Comparison of ENCODE assay signal across 15 mouse cellular contexts in genomic region chr9:97660989-97661388, GRCm38 (mm10).
"Had no signal": no experiment of that assay in that cellular context is flagged by ENCODE, and none has a peak within 500 bp of the region (broad histone marks: within the 10 kb centered on the region; RNA-seq: fewer than 3 reads in every experiment).

No protein-coding gene starts in this region.

- H3K4me1 ChIP-seq: neural tube, embryonic 12.5 days; stomach, embryonic 15.5 days had no signal

- H3K4me3 ChIP-seq: neural tube, embryonic 12.5 days; stomach, embryonic 15.5 days had no signal

- H3K27me3 ChIP-seq: neural tube, embryonic 12.5 days; stomach, embryonic 15.5 days had no signal

- H3K36me3 ChIP-seq: neural tube, embryonic 12.5 days; stomach, embryonic 15.5 days had no signal

- H3K9me3 ChIP-seq: neural tube, embryonic 12.5 days; stomach, embryonic 15.5 days had no signal

- DNase-seq: retina, postnatal 1 day; right cerebral cortex, adult 18-20 months; right cerebral cortex, postnatal 14 days; right cerebral cortex, postnatal 25 days; right cerebral cortex, postnatal 4 days; spleen, adult 18-20 months; thymus, adult 18-20 months; thymus, adult 2 months; thymus, postnatal 14 days; thymus, postnatal 25 days; thymus, postnatal 36 days; thymus, postnatal 4 days had no signal

- H3K9ac ChIP-seq: neural tube, embryonic 12.5 days; stomach, embryonic 15.5 days had no signal

- H3K27ac ChIP-seq: neural tube, embryonic 12.5 days; stomach, embryonic 15.5 days; stomach, postnatal 0 days had no signal

- H3K4me2 ChIP-seq: neural tube, embryonic 12.5 days; stomach, embryonic 15.5 days had no signal
